Mouse (Mus musculus): Measurements from ENCODE around the gene Cldn4.
"Not testable (repeated sequence)": the region's sequence is repeated elsewhere in the genome, so short reads cannot be mapped to it uniquely, and the experiment has no call there.

Gene Cldn4

DNA sequence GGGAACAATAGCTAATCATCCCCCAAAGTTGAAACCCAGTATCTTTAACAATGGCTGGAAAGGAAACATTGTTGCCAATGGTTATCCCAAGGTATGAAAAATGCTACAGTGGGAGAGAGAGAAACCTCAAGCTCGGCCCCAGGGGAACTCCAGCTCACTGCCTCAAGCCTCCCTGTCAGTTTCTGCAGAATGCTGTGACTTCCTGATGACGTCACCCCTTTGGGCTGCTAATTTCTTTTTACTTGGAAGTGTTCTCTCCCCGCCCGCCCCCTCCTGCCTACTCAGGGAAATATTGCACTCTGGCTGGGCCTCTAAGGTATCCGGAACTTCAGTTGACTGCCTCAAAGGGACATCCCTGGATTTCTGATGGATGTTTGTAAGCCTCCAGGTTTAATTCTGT is 16.8 kb upstream of the Cldn4 start:
- DNase-seq = peak; percentile 82

DNA sequence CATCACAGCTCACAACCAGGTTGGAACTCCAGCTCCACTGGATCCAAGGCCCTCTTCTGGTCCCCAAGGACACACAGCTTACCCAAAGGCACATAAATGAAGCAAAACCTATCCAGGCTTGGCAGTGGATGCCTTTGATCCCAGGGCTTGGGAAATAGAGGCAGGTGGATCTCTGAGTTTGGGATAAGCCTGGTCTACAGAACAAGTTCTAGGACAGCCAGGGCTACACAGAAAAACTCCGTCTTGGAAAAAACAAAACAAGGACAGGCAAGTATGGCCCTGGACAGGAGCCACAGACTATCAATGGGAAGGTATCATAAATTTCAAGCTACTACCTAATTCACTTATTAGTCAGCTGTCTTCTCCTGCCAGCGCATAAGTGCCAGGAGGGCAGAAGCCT is 14.8 kb upstream of the Cldn4 start:
- DNase-seq = no peak

DNA sequence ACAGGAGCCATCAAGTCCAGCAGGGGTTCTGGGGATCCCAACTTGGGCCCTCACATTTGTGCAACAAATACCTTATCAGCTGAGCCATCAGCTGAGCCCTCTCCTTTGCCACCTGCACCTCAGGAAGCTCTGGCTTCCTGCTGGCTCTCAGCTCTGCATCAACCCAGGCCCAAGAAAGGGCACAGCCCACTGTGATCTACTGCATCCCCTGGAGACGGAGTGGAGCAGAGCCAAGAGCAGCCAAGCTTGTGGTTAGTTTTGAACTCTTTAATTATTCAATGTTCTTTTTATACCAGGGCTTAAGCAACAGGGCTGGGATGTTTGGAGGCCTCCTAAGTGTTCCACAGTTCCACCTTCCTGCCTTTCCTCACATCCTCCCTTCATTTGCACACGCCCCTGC is 13.7 kb upstream of the Cldn4 start:
- DNase-seq = no peak

DNA sequence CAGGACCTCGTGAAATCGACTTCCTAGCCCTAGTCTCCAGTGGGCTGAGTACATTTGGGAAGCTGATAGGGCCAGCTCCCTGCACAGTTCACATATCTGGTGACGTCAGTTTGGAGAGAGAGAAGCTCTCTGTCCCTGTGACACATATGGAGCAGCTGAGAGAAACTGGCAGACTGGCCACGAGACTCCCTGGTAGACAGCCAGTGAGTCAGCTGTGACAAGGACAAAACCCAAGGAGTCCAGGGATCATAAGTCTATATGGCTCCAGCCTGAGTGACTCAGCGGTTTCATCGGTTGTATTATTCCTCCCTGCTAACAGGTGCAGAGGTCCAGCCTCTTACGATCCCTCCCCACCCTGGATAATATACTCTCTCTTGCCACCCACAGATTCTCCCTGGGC is 12.4 kb upstream of the Cldn4 start:
- DNase-seq = no peak

DNA sequence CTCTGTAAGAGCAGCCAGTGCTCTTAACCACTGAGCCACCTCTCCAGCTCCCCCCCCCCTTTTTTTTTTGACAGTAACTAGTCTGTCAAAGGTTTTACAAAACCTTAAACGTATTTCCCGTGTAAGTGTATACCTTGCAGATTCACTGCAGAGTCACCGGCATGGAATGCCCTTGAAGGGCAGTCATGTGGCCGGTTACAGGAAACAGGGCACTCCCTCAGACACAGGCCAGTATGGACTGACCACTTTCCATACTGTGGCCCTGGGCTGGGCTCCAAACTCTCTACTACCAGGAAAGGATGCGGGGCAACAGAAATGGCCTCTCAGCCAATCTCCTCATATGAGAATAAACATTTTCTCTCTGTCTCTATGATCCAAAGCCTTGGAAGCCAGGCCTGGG is 8.8 kb upstream of the Cldn4 start:
- DNase-seq = no peak

DNA sequence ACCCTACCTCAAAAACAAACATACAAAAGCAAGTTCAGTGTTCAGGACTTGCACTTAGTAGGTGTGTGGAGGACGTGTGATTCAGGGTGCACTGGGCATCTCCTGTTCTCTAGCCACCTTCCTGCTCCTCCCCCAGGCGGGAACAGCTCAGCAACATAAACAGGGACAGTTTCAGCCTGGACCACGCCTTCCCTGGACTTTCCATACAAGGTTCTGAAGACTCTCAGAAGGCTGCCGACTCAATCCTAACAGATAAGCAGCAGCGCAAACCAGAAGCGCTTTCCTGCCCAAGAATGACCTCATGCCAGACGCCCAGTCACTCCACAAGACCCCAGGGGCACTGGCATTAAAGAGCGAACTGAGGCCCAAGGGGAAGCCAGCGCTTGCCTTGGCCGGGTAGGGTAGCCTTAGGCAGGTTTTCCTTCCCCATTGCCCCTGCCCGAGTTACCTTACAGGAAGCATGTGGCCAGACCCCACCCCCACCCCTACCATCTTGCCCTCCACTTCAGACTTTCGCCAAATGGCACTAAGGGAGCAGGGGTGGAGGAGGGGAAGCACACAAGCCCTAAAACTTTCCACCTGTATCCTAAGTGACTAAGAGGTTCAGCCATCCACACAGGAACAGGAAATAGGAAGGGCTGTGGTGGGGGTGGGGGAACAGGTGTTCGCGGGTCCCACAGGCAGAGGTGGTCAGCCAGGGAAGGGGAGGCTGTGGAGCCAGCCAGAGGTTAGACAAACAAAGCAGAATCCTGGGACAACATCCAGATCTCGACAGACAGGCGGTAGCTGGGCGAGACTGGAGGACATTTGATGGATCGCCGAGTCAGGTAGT is 4.5 kb upstream of the Cldn4 start:
- DNase-seq = peak; percentile 86

DNA sequence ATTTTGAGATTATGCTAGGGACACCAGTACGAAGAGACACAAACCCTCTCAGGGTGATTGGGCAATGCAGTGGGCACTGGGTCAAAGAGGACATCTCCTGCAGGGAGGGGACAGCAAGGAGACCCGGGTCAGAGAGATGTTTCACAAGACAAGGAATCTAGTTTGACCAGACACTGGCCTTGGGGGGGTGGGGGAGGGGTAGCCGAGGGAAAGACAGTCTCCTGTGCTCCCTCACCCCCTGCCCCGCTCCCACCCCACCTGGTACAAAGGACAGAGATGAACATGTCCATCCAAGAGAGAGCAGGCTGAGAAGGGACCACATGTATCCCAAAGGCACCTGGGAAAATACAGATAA is 1.3 kb upstream of the Cldn4 start:
- no peak for DNase-seq

DNA sequence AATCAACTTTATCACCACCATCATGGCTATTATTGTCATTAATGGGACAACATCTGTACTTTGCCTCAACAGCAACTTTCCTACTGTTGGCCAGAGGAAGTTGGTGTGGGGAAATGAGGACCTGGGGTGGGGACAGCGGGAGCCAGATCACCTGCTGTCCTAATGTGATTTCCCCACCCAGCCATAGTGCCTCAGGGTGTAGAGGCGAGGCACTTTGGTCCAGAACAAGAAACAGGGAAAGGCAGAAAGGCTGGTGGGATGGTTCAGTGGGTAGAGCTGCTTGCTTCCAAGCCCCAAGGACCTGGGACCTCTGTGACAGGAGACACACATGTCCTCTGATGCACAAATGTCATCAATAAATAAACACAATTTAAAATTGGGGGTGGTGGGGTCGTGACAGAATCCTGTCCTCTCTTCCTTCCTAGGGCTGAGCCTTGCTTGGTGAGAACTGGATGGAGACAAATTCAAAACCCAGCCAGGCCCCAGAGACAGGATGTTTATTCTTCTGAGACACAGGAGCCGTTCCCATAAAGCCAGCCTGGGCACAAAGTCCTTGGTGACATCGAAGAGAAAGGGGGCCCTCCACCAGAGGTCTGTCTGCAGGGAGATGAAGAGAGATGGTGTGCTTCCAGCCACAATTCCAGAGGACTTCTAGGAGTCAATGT is 818 bp upstream of the Cldn4 start:
- peak; percentile 67 for DNase-seq

DNA sequence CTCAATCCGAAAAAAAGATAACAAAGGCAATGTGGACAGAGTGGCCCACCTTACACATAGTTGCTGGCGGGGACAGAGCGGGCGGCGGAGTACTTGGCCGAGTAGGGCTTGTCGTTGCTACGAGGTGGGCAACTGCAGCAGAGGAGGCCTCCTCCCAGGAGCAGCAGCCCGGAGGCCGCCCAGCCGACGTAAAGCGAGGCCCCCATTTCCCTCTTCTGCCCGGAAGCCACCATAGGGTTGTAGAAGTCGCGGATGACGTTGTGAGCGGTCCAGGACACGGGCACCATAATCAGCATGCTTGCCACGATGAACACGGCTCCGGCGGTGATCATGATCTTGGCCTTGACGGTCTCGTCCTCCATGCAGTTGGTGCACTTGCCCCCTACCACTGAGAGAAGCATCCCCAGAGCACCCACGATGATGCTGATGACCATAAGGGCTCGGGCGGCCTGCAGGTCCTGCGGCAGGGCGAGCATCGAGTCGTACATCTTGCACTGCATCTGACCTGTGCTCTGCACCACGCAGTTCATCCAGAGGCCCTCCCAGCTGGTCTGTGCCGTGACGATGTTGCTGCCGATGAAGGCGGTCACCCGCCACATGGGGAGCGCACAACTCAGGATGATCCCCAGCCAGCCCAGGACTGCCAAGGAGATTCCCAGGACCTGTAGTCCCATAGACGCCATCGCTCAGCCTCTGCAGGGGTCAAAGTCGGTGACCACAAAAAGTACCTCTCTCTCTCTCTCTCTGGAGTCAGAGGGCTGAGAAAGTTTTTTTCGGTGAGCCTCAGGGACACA is 474 bp downstream of the Cldn4 start:
- no peak for DNase-seq

DNA sequence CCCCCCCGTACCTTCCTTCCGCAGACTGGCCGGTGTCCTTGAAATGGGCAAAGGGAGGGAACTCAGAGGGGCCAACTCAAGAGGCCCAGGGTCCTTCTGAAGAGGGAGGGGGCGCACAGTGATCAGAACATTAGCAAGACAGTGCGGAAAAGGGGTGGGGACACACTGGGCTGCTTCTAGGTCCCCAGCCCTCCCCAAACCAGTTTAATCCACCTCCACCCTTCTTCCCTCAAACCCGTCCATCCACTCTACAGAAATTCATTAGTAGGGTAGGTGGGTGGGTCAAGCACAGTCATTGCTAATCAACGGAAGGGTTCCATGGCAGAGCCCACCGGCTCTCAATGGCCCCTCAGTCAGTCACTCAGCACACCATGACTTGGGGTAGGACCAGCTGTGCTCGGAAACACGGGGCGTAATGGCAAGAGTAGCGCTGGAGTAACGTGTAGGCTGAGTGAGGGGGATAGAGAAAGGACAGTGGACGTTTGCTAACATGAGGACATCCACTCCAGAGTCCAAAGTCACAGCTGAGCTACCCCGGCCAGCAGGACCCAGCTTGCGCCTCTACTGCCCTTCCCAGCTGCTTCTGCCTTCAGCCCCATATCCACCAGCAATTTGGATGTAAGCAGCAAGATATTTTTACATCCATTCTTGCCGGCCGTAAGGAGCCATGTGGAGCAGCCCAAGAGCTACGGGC is 1.3 kb downstream of the Cldn4 start:
- DNase-seq = no peak

DNA sequence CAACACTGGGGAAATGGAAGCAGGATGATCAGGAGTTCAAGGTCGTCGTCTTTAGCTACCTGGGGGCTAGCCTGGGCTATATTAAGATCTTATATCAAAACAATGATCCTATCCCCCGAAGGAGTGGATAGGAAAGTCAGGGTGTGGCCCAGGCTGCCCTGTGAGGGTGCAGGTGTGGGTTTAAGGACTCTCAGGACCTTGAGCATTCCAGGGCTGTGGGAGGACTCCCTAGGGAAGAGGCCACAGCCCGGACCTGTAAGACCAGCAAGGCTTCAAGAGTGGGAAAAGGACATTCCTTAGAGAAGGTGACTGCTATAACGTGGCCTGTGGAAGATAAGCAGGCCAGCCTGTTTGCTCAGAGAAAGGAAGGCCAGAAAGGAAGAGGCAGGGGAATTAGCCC is 2.6 kb downstream of the Cldn4 start:
- DNase-seq = no peak

DNA sequence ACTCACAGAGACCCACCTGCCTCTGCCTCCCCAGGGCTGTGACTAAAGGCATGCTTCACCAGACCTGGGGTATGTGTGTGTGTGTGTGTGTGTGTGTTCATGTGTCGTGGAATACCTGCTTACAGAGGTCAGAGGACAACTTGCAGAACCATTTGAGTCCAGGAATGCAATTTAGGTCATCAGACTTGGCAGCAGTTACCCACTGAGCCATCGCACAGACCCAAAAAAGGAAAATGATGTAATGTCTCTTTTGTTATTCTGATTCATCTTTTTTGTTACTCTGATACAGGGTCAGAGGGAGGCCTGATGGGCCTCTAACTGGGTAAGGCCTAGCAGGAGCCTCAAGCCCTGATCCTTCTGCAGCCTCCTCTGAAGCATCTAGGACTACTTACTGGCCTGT is 4.0 kb downstream of the Cldn4 start:
- peak; percentile 57 for DNase-seq

DNA sequence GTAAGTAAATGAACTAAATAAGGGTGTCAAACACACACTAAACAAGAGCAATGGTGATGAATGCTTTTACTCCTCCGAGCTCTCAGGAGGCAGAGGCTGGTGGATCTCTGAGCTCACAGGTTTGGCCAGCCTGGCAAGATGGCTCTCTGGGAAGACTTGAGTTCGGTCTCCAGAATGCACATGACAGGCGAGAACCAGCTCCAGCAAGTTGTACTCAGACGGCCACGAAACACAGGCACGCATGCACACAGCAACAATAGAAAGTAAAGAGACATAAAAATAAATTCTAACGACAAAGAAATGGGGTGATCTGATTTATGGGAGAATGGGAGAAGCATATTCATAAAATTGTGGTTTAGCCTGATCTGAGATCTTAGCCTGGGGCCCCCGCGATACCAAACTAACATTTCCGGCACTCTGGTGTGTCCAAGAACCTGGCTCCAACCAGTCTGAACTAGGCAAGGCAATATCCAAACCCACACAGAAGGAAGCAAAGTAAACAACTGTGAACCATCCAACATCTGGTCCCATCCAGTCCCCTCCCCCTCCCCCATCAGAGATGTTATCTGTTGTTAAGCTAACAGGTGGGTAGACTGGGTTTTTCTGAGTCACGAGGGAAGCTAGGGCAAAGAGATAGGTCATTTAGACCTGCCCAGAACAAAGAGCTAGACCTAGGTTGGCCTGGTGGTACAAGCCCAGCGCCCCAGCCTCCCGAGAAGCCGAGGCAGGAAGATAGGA is 5.1 kb downstream of the Cldn4 start:
- DNase-seq = no peak

DNA sequence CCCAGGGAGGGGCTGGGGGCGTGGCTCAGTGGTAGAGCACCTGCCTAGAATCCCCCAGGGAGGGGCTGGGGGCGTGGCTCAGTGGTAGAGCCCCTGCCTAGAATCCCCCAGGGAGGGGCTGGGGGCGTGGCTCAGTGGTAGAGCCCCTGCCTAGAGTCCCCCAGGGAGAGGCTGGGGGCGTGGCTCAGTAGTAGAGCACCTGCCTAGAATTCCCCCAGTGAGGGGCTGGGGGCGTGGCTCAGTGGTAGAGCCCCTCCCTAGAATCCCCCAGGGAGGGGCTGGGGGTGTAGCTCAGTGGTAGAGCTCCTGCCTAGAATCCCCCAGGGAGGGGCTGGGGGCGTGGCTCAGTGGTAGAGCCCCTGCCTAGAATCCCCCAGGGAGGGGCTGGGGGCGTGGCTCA is 7.2 kb downstream of the Cldn4 start:
- not testable (repeated sequence) for DNase-seq

DNA sequence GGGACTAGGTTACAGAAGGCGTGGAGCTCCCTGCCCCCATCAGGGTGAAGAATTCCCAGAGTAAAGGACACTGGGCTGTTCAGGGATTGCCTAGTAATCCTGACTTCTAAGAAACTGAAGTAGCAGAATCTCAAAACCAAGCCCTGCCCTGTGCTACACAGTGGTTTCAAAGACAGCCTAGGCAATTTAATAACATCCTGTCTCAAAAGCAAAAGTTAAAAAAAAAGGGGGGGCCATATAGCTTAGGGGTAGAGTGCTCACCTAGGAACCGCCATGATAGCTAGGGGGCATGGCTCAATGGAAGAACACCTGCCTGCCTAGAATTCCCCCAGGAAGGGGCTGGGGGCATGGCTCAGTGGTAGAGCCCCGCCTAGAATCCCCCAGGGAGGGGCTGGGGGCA is 7.7 kb downstream of the Cldn4 start:
- no peak for DNase-seq

DNA sequence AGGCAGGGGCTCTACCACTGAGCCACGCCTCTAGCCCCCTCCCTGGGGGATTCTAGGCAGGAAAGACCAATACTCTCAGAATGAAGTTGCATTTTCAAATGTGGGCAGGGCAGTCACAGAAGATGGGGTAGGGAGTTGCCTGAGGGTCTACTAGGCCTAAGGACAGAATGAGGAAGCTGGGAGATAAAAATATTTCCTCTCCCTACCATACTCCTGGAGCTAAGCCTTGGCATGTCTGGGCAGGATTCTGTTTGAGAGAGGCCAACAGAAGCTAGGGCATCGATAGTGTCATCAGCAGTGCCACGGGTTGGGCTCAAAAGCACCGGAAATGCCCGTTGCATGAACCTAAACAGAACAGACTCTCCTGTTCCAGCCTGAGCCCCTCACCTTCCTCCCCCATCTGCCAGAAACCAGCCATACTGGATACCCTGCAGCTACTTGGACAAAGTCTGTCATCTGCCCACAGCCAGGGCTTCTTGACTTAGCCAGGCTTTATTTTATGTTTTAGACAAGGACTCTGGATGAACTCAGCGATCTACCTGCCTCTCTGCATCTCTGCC is 10.0 kb downstream of the Cldn4 start:
- DNase-seq = no peak

DNA sequence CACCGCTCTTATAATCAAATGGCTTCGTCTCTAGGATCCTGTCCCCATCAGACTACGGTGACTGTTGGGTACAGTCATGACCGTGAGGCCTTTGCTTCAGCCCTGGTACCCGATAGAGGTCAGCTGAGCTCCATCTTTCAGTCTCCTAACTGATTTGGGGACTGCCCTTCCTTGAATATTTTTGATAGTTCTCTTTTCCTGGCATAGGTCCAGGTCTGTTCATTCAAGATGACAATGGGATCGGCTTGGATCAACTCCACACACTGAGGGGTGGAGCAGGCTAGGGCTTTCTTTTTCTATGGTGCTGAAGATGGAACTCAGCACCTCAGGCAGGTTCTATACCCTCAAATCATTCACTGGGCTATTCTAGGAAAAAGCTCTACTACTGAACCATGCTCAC is 10.7 kb downstream of the Cldn4 start:
- DNase-seq = peak; percentile 47

DNA sequence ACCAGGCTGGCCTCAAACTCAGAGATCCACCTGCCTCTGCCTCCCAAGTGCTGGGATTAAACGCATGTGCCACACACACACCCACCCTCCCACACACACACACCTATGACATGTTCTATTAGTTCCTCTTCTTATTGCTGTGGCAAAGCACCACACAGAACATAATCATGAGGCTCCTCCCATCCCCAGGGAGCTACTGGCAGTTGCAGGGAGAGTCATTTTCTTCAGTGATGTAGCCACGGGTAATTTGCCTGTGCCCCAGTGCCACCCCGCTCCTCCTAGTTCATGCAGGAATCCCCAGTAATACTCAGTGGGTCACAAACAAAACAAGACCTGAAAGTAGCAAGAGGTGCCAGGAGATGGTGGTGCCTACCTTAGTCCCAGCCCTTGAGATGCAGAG is 12.1 kb downstream of the Cldn4 start:
- DNase-seq = no peak

DNA sequence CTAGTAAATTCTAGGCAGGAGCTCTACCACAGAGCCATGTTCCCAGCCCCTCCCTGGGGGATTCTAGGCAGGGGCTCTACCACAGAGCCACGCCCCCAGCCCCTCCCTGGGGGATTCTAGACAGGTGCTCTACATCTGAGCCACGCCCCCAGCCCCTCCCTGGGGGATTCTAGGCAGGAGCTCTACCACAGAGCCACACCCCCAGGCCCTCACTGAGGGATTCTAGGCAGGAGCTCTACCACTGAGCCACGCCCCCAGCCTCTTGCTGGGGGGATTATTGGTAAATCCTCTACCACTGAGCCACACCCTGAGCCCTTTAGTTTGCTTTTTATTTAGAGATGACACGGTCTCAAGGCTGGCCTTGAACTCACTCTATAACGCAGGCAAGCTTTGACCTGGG is 13.0 kb downstream of the Cldn4 start:
- not testable (repeated sequence) for DNase-seq

DNA sequence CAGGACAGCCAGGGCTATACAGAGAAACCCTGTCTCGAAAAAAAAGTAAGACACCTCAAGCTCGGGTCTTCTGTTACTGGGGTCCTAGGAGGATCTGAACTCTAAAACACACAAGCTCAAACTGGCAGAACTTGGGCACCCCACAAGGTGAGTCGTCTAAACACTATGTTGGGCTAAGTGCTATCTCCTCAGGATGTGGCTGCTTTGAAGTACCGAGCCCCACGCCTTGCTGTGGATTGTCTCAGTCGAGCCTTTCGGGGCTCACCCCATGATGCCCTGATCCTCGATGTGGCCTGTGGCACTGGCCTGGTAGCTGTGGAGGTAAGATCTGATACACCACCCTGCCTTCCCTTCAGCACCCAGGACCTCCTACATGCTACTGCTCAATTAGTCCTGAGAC is 13.5 kb downstream of the Cldn4 start:
- DNase-seq = no peak

DNA sequence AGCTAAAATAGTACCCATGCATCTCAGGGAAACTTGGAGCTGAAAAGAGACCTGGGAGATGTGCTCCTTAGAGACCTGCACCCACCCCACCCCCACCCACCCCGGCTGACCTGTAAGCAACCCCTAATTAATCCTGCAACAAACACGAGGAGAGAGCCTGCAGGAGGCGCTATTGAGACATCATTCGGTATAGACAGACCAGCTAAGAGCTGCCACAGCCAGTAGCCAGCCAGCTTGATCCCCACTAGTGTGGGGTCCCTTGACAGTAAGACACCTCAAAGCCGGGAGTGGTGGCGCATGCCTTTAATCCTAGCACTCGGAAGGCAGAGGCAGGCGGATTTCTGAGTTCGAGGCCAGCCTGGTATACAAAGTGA is 13.8 kb downstream of the Cldn4 start:
- peak; percentile 86 for DNase-seq

DNA sequence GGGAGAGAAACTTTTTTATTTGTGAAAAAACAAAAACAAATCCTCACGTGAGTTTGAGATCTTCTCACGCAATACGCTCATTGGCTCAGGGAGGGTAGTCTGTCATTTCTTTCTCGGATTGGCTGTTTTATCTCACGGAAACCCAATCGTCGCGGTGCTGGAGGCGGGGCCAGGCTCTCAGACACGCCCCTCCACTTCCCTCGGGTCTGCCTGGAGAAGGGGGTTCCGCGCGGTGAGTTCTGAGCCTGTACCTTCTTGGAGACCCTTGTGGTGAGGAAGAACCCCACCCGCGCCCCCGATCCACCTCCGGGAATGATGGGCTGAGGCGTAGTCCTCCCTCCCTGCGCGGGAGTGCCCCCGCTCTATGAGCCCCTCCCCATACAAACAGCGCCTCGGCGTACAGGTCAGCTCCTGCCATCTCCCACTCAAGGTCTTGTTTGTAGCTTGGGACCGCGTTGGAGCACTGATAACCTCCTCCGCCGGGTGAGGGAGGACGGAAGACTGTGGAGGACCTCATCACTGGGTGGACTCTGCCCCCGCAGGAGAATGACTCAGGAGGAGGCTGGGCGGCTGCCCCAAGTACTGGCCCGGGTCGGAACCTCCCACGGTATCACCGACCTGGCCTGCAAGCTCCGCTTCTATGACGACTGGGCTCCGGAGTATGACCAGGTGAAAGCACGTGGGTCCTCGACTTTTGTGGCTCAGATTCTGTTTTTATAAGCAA is 14.4 kb downstream of the Cldn4 start, which contains the start of gene Mettl27:
Gene Mettl27, plus strand, starts transcription at position 190 of the 724 bp plus-strand sequence.
- DNase-seq = peak; percentile 96

Measured in lung, postnatal 10 days (tissue).